Mouse (Mus musculus) 3T3-L1 (cell line): ENCODE measurements around the gene Sval1.

Source experiments
- DNase-seq: peaks from one replicate; pipeline ENCODE4 v3.0.0-alpha.2; 2015; ENCODE audit warnings: low read depth, low spot score

The Sval1 gene

DNA sequence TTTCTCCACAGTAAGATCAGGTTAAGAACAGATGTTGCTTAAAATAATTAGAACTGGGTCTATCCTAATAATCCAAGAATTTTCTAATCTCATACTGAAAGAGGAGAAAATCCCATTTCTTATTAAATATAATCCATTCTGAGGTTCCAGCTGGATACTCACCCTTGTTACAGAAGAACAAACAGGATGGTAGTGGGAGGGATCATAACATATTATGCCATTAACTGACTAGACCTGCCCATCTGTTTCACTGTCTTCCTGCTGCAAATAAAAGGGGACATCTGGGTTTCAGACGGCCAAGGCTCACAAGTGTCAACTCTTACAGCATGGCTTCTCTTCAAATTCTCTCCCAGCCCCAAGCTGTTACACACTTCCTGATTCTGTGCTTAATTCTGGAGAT is at the start of gene Sval1:
Gene Sval1 (plus strand): TSS at position 301 of the 400 bp plus-strand sequence.
- DNase-seq = no peak

DNA sequence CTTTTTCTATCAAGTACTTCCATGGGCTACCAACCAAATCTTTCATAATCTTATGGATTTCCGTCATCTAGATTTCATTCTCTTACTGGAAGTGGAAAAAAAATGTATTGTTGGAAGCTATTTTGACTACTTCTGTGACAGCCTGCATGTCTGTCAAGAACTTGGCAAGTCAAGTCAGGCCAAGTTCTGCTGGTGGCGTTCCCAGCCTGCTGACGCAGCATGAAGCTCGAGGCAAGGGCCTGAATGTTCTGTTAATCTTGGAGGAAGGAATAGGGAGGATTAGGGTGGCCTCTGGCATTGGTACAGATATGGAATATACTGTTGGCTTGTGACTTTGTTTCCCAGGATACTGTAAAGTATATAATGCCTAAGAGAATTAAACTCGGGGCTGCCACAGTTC is 39.8 kb upstream of the Sval1 start:
- DNase-seq = no peak

GRCm38 (mm10) chr6:41914883-41915282 is 36.5 kb upstream of the Sval1 start:
- DNase-seq = peak; percentile 70

DNA sequence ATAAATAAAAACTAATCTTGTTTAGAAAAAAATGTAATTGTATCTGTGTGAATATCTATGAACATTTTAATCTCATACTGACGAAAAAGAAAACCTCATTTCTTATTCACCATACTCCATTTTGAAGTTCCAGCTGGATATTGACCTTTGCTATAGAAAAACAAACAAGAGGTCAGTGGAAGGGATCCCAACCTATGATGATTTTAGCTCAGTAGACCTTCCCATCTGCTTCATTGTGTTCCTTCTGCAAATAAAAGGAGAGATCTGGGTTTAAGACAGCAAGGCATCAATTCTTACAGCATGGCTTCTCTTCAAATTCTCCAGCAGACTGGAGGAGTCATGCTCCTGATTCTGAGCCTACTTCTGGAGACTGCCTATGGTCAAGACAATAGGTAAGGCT is 16.4 kb downstream of the Sval1 start, which contains the start of gene Sval3:
Gene Sval3 (plus strand): TSS at position 301 of the 400 bp plus-strand sequence.
- no peak for DNase-seq
